Mouse (Mus musculus) hindbrain, embryonic 14.5 days (tissue): ENCODE results near the gene Scamp1. TPM values are rescaled to one million over a fixed set of nuclear protein-coding genes. Genes with fewer than 3 reads are reported as not detected.

Experiments used
- ATAC-seq: fragments of 200-750 bp; cut with Nextera tagmentation; 2 replicates; pipeline ENCODE4 v1.8.0; 2017; ENCODE audit warnings: moderate number of reproducible peaks, mild to moderate bottlenecking, moderate TSS enrichment, moderate library complexity; ENCODE audit not compliant: low FRiP score
- DNase-seq: peaks from one replicate; pipeline ENCODE4 v3.0.0-alpha.2; 2015; ENCODE audit warnings: low spot score
- H3K27ac ChIP-seq: fragments of 300-500 bp; sonication (generic); 2 replicates; pipeline ENCODE4 v1.5.1; 2014; ENCODE audit warnings: mild to moderate bottlenecking, moderate library complexity
- H3K27me3 ChIP-seq: fragments of 300-500 bp; sonication (generic); 2 replicates; pipeline ENCODE4 v1.6.1; 2014; ENCODE audit warnings: mild to moderate bottlenecking, low read length, mixed read lengths; ENCODE audit not compliant: control insufficient read depth, insufficient read depth
- H3K36me3 ChIP-seq: fragments of 300-500 bp; sonication (generic); replicated peaks from 2 replicates; pipeline ENCODE4 v1.6.1; 2014; ENCODE audit not compliant: control insufficient read depth, insufficient read depth
- H3K4me1 ChIP-seq: fragments of 300-500 bp; sonication (generic); replicated peaks from 2 replicates; pipeline ENCODE4 v1.6.1; 2014; ENCODE audit warnings: antibody characterized with exemption, low read length, mixed read lengths; ENCODE audit not compliant: control insufficient read depth, insufficient read depth
- H3K4me2 ChIP-seq: fragments of 300-500 bp; sonication (generic); replicated peaks from 2 replicates; pipeline ENCODE4 v1.6.1; 2014; ENCODE audit warnings: mild to moderate bottlenecking, moderate library complexity
- H3K4me3 ChIP-seq: fragments of 300-500 bp; sonication (generic); replicated peaks from 2 replicates; pipeline ENCODE4 v1.5.1; 2014; ENCODE audit warnings: mild to moderate bottlenecking, low read length
- H3K9ac ChIP-seq: fragments of 300-500 bp; sonication (generic); 2 replicates; pipeline ENCODE4 v1.6.1; 2014
- H3K9me3 ChIP-seq: fragments of 300-500 bp; sonication (generic); 2 replicates; pipeline ENCODE4 v1.6.1; 2016; ENCODE audit warnings: low read length; ENCODE audit not compliant: control insufficient read depth
- WGBS: fragments of 180-500 bp; shearing (Covaris S2); extraction: QIAGEN DNeasy Blood & Tissue Kit; methylation state at CpG from one replicate; pipeline ENCODE4 v1.1.7; 2014; 5-methylcytosine and 5-hydroxymethylcytosine counted together
- polyA plus RNA-seq: library from polyadenylated mRNA; unstranded; fragments of >200 nt; fragmentation: Nextera tagmentation; extraction: Ambion mirVana; gene quantifications from 2 replicates; pipeline ENCODE4 v1.2.1, GENCODE M21; 2014

Scamp1 gene
- polyA plus RNA-seq, 1 experiment from 2014 or later, result 159 TPM

DNA sequence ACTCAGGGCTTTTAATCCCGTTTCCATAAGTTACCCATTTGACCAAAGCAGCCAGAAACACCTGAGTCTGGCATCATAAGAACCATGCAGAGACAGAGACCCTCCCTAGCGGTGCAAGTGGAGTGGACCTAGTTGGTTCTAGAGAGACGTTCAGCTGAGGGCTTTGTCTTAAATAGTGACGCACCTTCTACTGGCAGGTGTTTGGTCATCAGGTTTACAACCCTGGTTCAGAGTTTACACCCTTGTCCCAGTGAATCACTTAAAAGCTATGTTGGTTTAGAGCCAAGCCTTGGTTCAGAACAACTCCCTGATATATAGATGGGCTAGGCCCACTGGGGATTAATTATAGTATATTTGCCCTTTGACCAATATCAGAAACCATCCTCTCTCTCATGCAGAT is 92.4 kb downstream of the Scamp1 start:
- Histone ChIP-seq H3K4me2 (no peak overlapping the region), H3K4me3 (no peak overlapping the region), H3K9me3 (no peaks in the 10 kb centered on the region), H3K27ac (no peak overlapping the region), H3K9ac (no peak overlapping the region), H3K36me3 (peaks cover 6% of the 10 kb centered on the region; the same call in 1 of the 2 replicates), H3K27me3 (no peaks in the 10 kb centered on the region), H3K4me1 (peaks cover 6% of the 10 kb centered on the region; the same call in 1 of the 2 replicates)
- DNase-seq (no peak), ATAC-seq (no peak)
- WGBS, result 94% methylated on average over 4 of the region's 4 CpGs

DNA sequence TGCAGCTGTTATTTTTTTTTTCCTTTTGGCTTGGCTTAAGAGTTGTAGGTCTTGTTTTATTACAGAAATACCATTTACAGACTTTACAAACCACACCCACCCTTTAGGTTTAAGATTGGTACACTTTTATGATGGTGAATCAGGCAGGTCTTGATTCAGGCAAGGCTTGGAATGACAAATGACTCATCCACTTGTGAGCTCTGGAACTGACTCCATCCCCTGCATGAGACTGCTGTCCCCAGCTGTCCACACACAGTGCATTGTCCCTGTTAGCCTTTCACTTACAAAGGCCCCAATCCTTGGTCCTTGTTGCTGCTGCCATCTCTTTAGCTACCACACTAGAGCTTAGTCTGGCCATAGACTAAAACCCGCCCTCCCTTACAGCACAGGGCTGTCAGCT is 95.3 kb downstream of the Scamp1 start:
- H3K36me3 ChIP-seq, result peaks cover 6% of the 10 kb centered on the region; the same call in 1 of the 2 replicates

GRCm38 (mm10) chr13:94188200-94189086 is 97.2 kb downstream of the Scamp1 start:
- Histone ChIP-seq H3K4me1 (peaks cover 6% of the 10 kb centered on the region; the same call in 1 of the 2 replicates), H3K9me3 (no peaks in the 10 kb centered on the region), H3K4me3 (no peak overlapping the region), H3K27me3 (no peaks in the 10 kb centered on the region), H3K27ac (no peak overlapping the region), H3K36me3 (peaks cover 6% of the 10 kb centered on the region; the same call in 1 of the 2 replicates), H3K9ac (no peak overlapping the region), H3K4me2 (no peak overlapping the region)
- ATAC-seq (peak; percentile 44; the same call in 1 of the 2 replicates), DNase-seq (no peak)
- 33% methylated on average over 10 of the region's 10 CpGs for WGBS

More for the DNA sequence above, 95.3 kb downstream of the Scamp1 start:
- no peak overlapping the region for H3K27ac ChIP-seq
- no peak overlapping the region for H3K9ac ChIP-seq
- 86% methylated on average over 1 of the region's 1 CpGs for WGBS
- ATAC-seq (no peak), DNase-seq (no peak)
- H3K9me3 ChIP-seq, result no peaks in the 10 kb centered on the region
- H3K4me2 ChIP-seq, result no peak overlapping the region
- no peak overlapping the region for H3K4me3 ChIP-seq
- H3K4me1 ChIP-seq, result peaks cover 6% of the 10 kb centered on the region; the same call in 1 of the 2 replicates
- H3K27me3 ChIP-seq, result no peaks in the 10 kb centered on the region

DNA sequence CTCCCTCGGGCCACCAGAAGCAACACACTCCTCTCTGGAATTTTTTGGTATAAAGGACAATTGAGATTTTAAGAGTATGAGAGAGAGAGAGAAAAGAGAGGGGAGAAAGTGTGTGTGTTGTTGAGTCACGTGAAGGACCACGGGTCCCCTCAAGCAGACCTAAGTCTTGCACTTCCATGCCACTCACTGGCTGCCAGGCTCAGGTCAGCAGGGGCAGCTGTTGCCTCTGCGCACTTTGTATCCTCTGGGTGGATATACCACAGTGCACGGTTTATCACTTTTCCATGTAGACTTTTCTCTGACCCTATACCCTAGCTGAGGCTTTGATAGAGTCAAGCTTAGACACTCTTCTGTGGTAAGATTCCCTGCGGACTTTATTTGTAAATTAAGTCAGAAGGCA is 100.0 kb downstream of the Scamp1 start:
- peaks cover 6% of the 10 kb centered on the region; the same call in 1 of the 2 replicates for H3K4me1 ChIP-seq
- H3K4me2 ChIP-seq, result no peak overlapping the region
- H3K27me3 ChIP-seq, result no peaks in the 10 kb centered on the region
- no peak overlapping the region for H3K27ac ChIP-seq
- no peak for ATAC-seq
- 93% methylated on average over 5 of the region's 6 CpGs for WGBS
- no peaks in the 10 kb centered on the region for H3K9me3 ChIP-seq
- no peak for DNase-seq
- H3K36me3 ChIP-seq, result no peaks in the 10 kb centered on the region
- H3K4me3 ChIP-seq, result no peak overlapping the region
- no peak overlapping the region for H3K9ac ChIP-seq

DNA sequence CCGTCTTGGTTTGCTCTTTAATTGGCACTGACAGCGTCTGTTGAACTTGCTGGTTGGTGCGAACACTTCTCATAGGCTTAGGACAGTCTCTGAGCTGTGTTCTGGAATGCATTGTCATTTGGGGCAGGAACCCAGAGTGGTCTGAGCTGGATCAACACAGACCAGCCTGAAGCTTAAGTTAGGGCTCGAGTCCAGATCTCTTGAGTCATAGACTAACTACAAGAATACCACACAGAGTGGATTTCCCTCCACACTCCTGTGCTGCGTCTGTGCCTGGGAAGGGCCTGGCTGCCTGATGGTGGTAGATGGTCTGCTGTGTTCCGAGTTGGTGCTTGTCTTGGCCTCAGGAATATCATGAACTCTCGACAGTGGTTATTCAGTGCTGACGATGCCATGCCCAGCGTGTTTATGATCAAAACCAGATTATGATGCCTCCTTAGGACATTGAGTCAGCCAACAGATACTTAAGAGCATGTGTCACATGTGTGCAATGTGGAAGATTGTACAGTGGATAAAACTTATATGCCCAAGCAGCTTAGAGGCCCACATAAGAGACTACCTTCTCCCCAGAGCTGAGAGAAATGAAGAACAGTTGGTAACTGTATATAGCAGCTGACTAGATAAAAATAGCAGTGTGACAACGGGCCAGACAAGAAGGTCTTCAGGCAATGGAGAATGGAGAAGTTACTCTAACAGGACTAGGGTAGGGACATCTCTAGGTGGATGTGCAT is 100.8 kb downstream of the Scamp1 start:
- H3K4me2 ChIP-seq, result no peak overlapping the region
- no peaks in the 10 kb centered on the region for H3K36me3 ChIP-seq
- no peak overlapping the region for H3K27ac ChIP-seq
- no peaks in the 10 kb centered on the region for H3K27me3 ChIP-seq
- H3K9me3 ChIP-seq, result no peaks in the 10 kb centered on the region
- no peak for DNase-seq
- H3K9ac ChIP-seq, result no peak overlapping the region
- H3K4me1 ChIP-seq, result peaks cover 6% of the 10 kb centered on the region; the same call in 1 of the 2 replicates
- WGBS, result 93% methylated on average over 10 of the region's 10 CpGs
- no peak overlapping the region for H3K4me3 ChIP-seq
- no peak for ATAC-seq

DNA sequence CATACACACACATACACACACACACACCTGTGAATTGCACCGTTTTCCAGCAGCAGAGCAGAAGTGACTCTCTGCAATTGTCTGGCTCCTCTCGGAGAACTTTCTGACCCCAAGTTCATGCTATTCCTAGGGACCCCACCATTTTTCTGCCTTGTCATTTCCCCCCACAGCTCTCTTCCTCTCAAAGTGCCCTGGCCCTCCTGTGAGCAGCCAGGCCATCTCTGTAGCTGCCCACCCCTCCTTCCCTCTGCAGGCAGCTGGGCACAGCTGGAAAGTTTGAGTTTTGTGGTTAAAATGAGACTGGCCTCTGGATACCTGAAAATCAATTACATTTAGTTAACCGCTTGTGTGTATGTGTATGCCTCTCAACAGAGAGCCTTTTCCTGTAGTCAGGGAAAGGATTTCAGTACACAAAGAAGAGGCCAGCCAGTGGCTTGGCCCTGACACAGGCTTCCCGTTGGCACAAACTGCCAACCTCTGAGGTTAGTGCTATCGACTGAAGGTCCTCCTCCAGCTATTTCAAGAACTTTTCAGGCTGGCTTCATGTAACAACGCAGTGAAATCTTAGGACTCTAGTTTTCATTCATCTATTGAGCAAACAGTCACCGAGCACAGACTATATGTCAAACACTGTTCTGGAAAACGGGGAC is 102.2 kb downstream of the Scamp1 start:
- WGBS, result 89% methylated on average over 8 of the region's 8 CpGs
- Histone ChIP-seq H3K27ac (no peak overlapping the region), H3K4me1 (peaks cover 13% of the 10 kb centered on the region; the same call in 1 of the 2 replicates), H3K36me3 (no peaks in the 10 kb centered on the region), H3K4me3 (no peak overlapping the region), H3K27me3 (no peaks in the 10 kb centered on the region), H3K9ac (no peak overlapping the region), H3K4me2 (no peak overlapping the region), H3K9me3 (no peaks in the 10 kb centered on the region)
- no peak for DNase-seq
- no peak for ATAC-seq

- H3K27ac ChIP-seq, result no peak overlapping the region
- H3K27me3 ChIP-seq, result no peaks in the 10 kb centered on the region
- ATAC-seq, result no peak
- peaks cover 17% of the 10 kb centered on the region; the same call in 1 of the 2 replicates for H3K4me1 ChIP-seq
- no peaks in the 10 kb centered on the region for H3K9me3 ChIP-seq
- 74% methylated on average over 5 of the region's 5 CpGs for WGBS
- no peak overlapping the region for H3K4me2 ChIP-seq
- H3K4me3 ChIP-seq, result no peak overlapping the region
- no peaks in the 10 kb centered on the region for H3K36me3 ChIP-seq
- no peak overlapping the region for H3K9ac ChIP-seq
- no peak for DNase-seq
These were observed 103.6 kb downstream of the Scamp1 start for GRCm38 (mm10) chr13:94182026-94182425.

GRCm38 (mm10) chr13:94180477-94181420 is 104.9 kb downstream of the Scamp1 start:
- ATAC-seq (no peak), DNase-seq (no peak)
- 87% methylated on average over 5 of the region's 5 CpGs for WGBS
- 0 out of 2 replicates have a peak, but pooled peaks cover 1% of the 10 kb centered on the region for H3K27me3 ChIP-seq
- H3K27ac ChIP-seq, result no peak overlapping the region
- H3K36me3 ChIP-seq, result no peaks in the 10 kb centered on the region
- no peak overlapping the region for H3K4me2 ChIP-seq
- H3K4me1 ChIP-seq, result peaks cover 17% of the 10 kb centered on the region; the same call in 1 of the 2 replicates
- H3K9ac ChIP-seq, result no peak overlapping the region
- no peaks in the 10 kb centered on the region for H3K9me3 ChIP-seq
- H3K4me3 ChIP-seq, result no peak overlapping the region
